Mouse (Mus musculus) kidney, postnatal 10 days (tissue): ENCODE measurements around the gene Ptk6.

Experiments used
- DNase-seq: peaks from one replicate; pipeline ENCODE4 v3.0.0; 2021; ENCODE audit warnings: mixed read lengths

The Ptk6 gene

GRCm38 (mm10) chr2:181159091-181159514 lies 43.5 kb downstream of the Ptk6 start:
- no peak for DNase-seq

- DNase-seq: no peak
These were observed 44.1 kb downstream of the Ptk6 start for GRCm38 (mm10) chr2:181158471-181158870.

DNA sequence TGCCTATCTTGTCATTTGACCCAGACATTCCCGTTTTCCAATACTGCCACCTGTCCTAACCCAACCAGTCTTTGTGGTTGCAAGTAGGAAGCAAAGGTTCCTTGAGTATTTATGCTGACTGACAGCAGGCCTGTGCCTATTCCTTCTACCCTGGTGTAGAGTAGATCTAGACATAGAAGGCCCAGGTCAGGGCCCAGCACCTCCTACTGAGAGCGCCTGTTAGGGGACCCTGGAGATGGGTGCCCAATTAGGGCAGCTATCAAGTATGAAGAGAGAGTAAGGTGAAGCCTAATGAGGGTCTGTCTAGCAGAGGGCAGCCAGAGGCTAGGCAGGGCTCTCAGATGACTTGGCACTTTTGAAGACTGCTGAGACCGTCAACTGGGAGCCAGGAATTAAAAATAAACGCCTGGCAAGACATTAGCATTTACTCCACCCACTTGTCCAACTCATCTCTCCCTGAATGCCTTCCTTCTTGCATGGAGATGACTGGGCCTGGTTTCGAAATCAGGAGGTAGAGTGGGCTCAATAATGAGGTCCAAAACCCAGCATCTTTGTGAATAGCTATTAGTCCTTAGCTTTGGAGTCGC lies 44.8 kb downstream of the Ptk6 start:
- no peak for DNase-seq

GRCm38 (mm10) chr2:181157180-181157579 lies 45.4 kb downstream of the Ptk6 start:
- no peak for DNase-seq

- no peak for DNase-seq
These were observed 46.1 kb downstream of the Ptk6 start, which contains the start of gene Eef1a2 for GRCm38 (mm10) chr2:181156248-181157121. TSS of gene Eef1a2 (minus strand) at chr2:181157014.

DNA sequence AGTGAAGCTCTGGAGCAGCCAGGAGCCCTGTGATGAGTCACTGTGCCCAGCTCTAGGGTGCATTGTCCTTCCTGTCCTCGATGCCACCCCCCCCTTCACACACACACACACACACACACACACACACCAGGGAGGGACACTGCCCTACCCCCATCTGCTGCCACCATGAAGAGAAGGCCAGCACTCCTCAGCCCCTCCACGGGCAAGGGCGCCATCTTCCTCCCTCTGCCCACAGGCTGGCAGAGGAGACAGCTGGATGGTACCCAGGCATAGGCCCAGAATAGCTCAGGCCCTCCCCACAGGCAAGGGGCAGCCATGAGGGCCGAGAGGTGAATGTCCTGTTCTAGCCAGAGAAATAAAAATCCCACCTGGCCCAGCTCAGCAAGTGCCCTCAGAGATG lies 46.8 kb downstream of the Ptk6 start:
- DNase-seq: no peak

DNA sequence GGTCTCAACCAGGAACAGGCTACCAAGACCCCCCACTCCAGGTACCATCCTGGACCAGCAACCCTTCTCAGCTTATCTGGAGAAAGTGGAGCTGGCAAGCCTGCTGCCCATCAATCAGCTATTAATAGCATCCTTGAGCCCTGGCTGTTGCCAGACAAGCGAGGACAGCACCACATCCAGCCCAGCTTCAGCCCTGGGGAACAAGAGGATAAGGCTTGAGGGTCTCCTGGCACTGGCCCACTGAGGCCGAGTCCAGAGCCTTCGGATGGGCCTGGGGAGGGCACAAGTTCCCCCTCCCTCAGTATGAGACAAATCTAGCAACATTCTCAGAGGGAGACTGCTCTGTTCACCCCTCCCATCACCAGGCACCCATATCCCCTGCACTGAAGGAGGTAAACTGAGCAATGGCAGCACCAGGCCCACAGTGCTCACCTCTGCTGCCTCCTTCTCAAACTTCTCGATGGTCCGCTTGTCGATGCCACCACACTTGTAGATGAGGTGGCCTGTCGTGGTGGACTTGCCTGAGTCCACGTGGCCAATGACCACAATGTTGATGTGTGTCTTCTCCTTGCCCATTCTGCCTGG lies 47.7 kb downstream of the Ptk6 start:
- DNase-seq: no peak

- no peak for DNase-seq
These were observed 48.2 kb downstream of the Ptk6 start for GRCm38 (mm10) chr2:181154361-181154760.

DNA sequence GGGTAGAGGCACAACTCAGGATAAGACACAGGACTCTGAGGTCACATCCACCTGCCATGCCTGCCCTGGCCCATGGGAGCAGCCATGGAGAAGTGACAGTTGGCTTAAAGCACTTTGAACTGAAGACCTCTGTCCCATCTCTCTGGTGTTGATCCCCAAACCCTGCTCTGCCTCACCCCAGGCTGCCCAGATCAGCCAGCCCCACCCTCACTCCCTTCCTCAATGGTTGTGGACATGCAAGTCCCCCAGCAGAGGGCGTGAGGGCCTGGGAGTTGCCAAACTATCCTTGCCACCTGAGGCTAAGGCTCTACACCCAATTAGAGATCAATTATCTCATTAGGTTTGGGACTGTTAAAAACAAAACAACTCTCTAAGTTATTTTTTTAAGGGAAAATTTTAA lies 48.8 kb downstream of the Ptk6 start:
- peak; percentile 34 for DNase-seq

DNA sequence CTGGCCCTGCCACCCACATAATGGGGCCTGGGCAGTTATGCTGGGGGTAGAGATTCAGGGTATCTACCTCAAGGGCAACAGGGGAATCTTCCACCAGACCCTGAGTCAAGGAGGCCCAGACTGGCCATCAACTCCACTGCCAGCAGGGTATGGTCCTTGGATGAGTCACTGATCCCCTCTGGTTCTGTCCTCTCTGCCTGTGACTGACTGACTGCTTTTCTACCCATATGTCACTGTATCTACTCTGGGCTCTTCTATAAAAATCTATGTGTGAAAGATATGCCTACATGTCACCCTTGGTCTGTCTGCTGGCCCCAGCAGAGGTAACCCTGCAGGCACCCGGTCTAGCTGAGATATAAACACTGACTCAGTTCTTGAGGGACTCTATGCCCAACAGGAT lies 49.5 kb downstream of the Ptk6 start:
- no peak for DNase-seq

GRCm38 (mm10) chr2:181152701-181153100 lies 49.9 kb downstream of the Ptk6 start:
- DNase-seq: no peak

- DNase-seq: no peak
These were observed 52.3 kb downstream of the Ptk6 start for GRCm38 (mm10) chr2:181150281-181150680.

GRCm38 (mm10) chr2:181148318-181148955 lies 54.2 kb downstream of the Ptk6 start:
- DNase-seq: no peak

DNA sequence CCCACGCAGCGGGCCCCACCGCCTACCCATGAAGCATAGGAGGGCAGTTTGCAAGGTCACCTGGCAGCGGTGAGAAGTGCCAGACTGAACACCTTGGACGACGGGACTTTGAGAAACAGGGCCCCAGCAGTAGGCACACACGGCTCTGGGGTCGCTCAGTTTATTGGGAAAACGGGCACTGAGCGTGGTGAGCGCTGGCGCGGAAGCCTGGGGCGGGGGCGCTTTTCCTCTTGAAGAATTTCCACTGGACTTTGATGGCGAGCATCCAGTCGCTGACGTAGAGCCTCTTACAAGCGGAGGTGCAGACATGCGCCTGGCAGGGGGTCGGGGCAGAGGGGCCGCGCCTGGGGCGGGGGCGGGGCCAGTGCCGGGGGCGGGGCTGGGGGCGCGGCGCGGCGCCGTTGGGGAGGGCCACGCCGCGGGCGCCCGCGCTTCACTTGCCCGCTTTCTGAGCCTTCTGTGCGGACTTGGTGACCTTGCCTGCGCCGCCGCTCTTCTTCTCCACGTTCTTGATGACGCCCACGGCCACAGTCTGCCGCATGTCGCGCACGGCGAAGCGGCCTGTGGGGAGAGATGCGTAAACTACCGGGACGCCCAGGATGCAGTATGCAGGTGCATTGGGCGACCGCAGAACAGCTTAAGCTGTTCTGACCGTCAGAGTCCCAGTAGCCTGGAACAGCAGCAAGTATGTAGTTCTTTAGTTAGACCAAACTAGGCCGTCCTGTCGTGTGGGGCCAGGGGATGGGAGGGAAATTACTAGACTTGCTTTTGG lies 54.9 kb downstream of the Ptk6 start:
- DNase-seq: peak; percentile 76

DNA sequence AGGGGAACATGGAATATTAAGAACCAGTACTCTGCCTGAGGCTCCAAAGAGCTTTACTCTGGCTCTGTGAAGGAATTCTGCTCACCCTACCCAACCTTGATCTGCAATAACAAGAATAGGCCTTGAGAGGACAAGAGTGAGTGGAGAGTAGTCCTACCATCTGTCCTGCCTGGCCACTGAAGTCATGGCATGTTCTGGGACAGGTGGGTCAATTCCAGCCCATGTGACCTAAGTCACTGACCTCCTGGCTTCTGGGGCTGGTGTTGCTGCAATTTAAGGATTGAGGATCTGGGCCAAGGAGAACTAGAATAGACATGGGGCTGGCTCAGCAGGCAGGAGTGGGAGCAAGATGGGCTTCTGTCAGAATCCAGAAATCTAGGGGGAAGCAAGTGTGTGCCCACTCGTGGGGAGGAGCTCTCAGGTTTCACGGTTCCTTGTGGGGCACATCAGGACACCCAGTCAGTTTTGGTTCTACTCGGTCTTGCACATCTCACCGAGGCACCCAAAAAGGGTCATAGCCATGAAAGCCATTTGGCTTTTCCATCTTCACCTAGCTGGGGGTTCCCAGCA lies 55.5 kb downstream of the Ptk6 start:
- no peak for DNase-seq

GRCm38 (mm10) chr2:181144675-181145074 lies 57.9 kb downstream of the Ptk6 start:
- no peak for DNase-seq
